Mouse (Mus musculus): Measurements from ENCODE around the gene Ttc24. TPM values are rescaled to one million over a fixed set of nuclear protein-coding genes. Genes with fewer than 3 reads are reported as not detected.
A peak's percentile ranks its signal among the peaks of the same experiment; 100 is the strongest.

Ttc24 gene
- polyA plus RNA-seq, 1 experiment: not detected

- Histone ChIP-seq H3K4me3 (ENCODE audit: insufficient read depth, low read depth, low read length) (no peak overlapping the region), H3K27me3 (replicated peaks; ENCODE audit: control insufficient read depth, insufficient read depth, low read length) (no peaks in the 10 kb centered on the region), H3K4me1 (ENCODE audit: control insufficient read depth, insufficient read depth, low read length) (no peaks in the 10 kb centered on the region), H3K36me3 (ENCODE audit: control insufficient read depth, insufficient read depth, low read length) (no peaks in the 10 kb centered on the region), H3K27ac (ENCODE audit: insufficient read depth, low read depth, low read length) (no peak overlapping the region)
- TF ChIP-seq CTCF (conservative IDR thresholded peaks at IDR 0.05; ENCODE audit: insufficient read depth, insufficient read length, low read depth, low read length) (no peak), POLR2A (IDR thresholded peaks at IDR 0.05; ENCODE audit: low read depth, low read length) (no peak)
- WGBS: 94% methylated on average over 6 of the region's 6 CpGs
- no peak for DNase-seq
Observed at GRCm38 (mm10) chr3:88090616-88091015, 12.5 kb upstream of the Ttc24 start.

- TF ChIP-seq POLR2A (IDR thresholded peaks at IDR 0.05; ENCODE audit: low read depth, low read length): no peak
- no peak for TF ChIP-seq CTCF (conservative IDR thresholded peaks at IDR 0.05; ENCODE audit: insufficient read depth, insufficient read length, low read depth, low read length)
- Histone ChIP-seq H3K36me3 (ENCODE audit: control insufficient read depth, insufficient read depth, low read length) (no peaks in the 10 kb centered on the region), H3K4me3 (ENCODE audit: insufficient read depth, low read depth, low read length) (no peak overlapping the region), H3K27ac (ENCODE audit: insufficient read depth, low read depth, low read length) (no peak overlapping the region), H3K27me3 (replicated peaks; ENCODE audit: control insufficient read depth, insufficient read depth, low read length) (no peaks in the 10 kb centered on the region), H3K4me1 (ENCODE audit: control insufficient read depth, insufficient read depth, low read length) (no peaks in the 10 kb centered on the region)
- 93% methylated on average over 7 of the region's 7 CpGs for WGBS
- no peak for DNase-seq
Observed at GRCm38 (mm10) chr3:88090106-88090505, 12.0 kb upstream of the Ttc24 start.

- no peak overlapping the region for H3K27ac ChIP-seq (ENCODE audit: insufficient read depth, low read depth, low read length)
- TF ChIP-seq POLR2A (IDR thresholded peaks at IDR 0.05; ENCODE audit: low read depth, low read length) (no peak), CTCF (conservative IDR thresholded peaks at IDR 0.05; ENCODE audit: insufficient read depth, insufficient read length, low read depth, low read length) (peak; percentile 68)
- no peaks in the 10 kb centered on the region for H3K4me1 ChIP-seq (ENCODE audit: control insufficient read depth, insufficient read depth, low read length)
- H3K27me3 ChIP-seq (replicated peaks; ENCODE audit: control insufficient read depth, insufficient read depth, low read length): no peaks in the 10 kb centered on the region
- 97% methylated on average over 1 of the region's 1 CpGs for WGBS
- H3K4me3 ChIP-seq (ENCODE audit: insufficient read depth, low read depth, low read length): no peak overlapping the region
- H3K36me3 ChIP-seq (ENCODE audit: control insufficient read depth, insufficient read depth, low read length): no peaks in the 10 kb centered on the region
- peak; percentile 56 for DNase-seq
Observed at GRCm38 (mm10) chr3:88087688-88088087, 9.6 kb upstream of the Ttc24 start.

GRCm38 (mm10) chr3:88085459-88085858 is 7.4 kb upstream of the Ttc24 start:
- Histone ChIP-seq H3K4me1 (ENCODE audit: control insufficient read depth, insufficient read depth, low read length) (peaks cover 3% of the 10 kb centered on the region; the same call in 1 of the 2 replicates), H3K27ac (ENCODE audit: insufficient read depth, low read depth, low read length) (no peak overlapping the region), H3K27me3 (replicated peaks; ENCODE audit: control insufficient read depth, insufficient read depth, low read length) (no peaks in the 10 kb centered on the region), H3K36me3 (ENCODE audit: control insufficient read depth, insufficient read depth, low read length) (no peaks in the 10 kb centered on the region), H3K4me3 (ENCODE audit: insufficient read depth, low read depth, low read length) (no peak overlapping the region)
- WGBS: 93% methylated on average over 9 of the region's 9 CpGs
- TF ChIP-seq CTCF (conservative IDR thresholded peaks at IDR 0.05; ENCODE audit: insufficient read depth, insufficient read length, low read depth, low read length) (no peak), POLR2A (IDR thresholded peaks at IDR 0.05; ENCODE audit: low read depth, low read length) (no peak)
- no peak for DNase-seq

- no peak for DNase-seq
- peaks cover 3% of the 10 kb centered on the region; the same call in 1 of the 2 replicates for H3K4me1 ChIP-seq (ENCODE audit: control insufficient read depth, insufficient read depth, low read length)
- TF ChIP-seq POLR2A (IDR thresholded peaks at IDR 0.05; ENCODE audit: low read depth, low read length) (no peak), CTCF (conservative IDR thresholded peaks at IDR 0.05; ENCODE audit: insufficient read depth, insufficient read length, low read depth, low read length) (no peak)
- no peak overlapping the region for H3K27ac ChIP-seq (ENCODE audit: insufficient read depth, low read depth, low read length)
- H3K27me3 ChIP-seq (replicated peaks; ENCODE audit: control insufficient read depth, insufficient read depth, low read length): no peaks in the 10 kb centered on the region
- H3K36me3 ChIP-seq (ENCODE audit: control insufficient read depth, insufficient read depth, low read length): no peaks in the 10 kb centered on the region
- 91% methylated on average over 2 of the region's 2 CpGs for WGBS
- H3K4me3 ChIP-seq (ENCODE audit: insufficient read depth, low read depth, low read length): no peak overlapping the region
Observed at GRCm38 (mm10) chr3:88084001-88084400, 5.9 kb upstream of the Ttc24 start.

- Histone ChIP-seq H3K27me3 (replicated peaks; ENCODE audit: control insufficient read depth, insufficient read depth, low read length) (no peaks in the 10 kb centered on the region), H3K4me3 (ENCODE audit: insufficient read depth, low read depth, low read length) (no peak overlapping the region), H3K4me1 (ENCODE audit: control insufficient read depth, insufficient read depth, low read length) (peaks cover 3% of the 10 kb centered on the region; the same call in 1 of the 2 replicates), H3K36me3 (ENCODE audit: control insufficient read depth, insufficient read depth, low read length) (no peaks in the 10 kb centered on the region), H3K27ac (ENCODE audit: insufficient read depth, low read depth, low read length) (no peak overlapping the region)
- WGBS: 13% methylated on average over 4 of the region's 4 CpGs
- TF ChIP-seq POLR2A (IDR thresholded peaks at IDR 0.05; ENCODE audit: low read depth, low read length) (no peak), CTCF (conservative IDR thresholded peaks at IDR 0.05; ENCODE audit: insufficient read depth, insufficient read length, low read depth, low read length) (no peak)
- DNase-seq: no peak
Observed at GRCm38 (mm10) chr3:88082663-88083062, 4.6 kb upstream of the Ttc24 start.

GRCm38 (mm10) chr3:88082224-88082618 is 4.1 kb upstream of the Ttc24 start:
- peaks cover 3% of the 10 kb centered on the region; the same call in 1 of the 2 replicates for H3K4me1 ChIP-seq (ENCODE audit: control insufficient read depth, insufficient read depth, low read length)
- H3K36me3 ChIP-seq (ENCODE audit: control insufficient read depth, insufficient read depth, low read length): no peaks in the 10 kb centered on the region
- DNase-seq: no peak
- 2% methylated on average over 13 of the region's 13 CpGs for WGBS
- TF ChIP-seq CTCF (conservative IDR thresholded peaks at IDR 0.05; ENCODE audit: insufficient read depth, insufficient read length, low read depth, low read length) (no peak), POLR2A (IDR thresholded peaks at IDR 0.05; ENCODE audit: low read depth, low read length) (no peak)
- H3K27ac ChIP-seq (ENCODE audit: insufficient read depth, low read depth, low read length): no peak overlapping the region
- no peak overlapping the region for H3K4me3 ChIP-seq (ENCODE audit: insufficient read depth, low read depth, low read length)
- H3K27me3 ChIP-seq (replicated peaks; ENCODE audit: control insufficient read depth, insufficient read depth, low read length): no peaks in the 10 kb centered on the region
